Mouse (Mus musculus) kidney, adult 2 months (tissue): ENCODE results near the gene Kcnh1. TPM values are rescaled to one million over a fixed set of nuclear protein-coding genes. Genes with fewer than 3 reads are reported as not detected.

Experiments used
- DNase-seq: peaks from one replicate; pipeline ENCODE4 v3.0.0; 2021
- H3K27ac ChIP-seq: fragments of 200-500 bp; 2 replicates; pipeline ENCODE4 v1.5.1; 2012; ENCODE audit warnings: low read depth, low read length, control low read depth, inconsistent platforms; ENCODE audit not compliant: insufficient read depth
- H3K27me3 ChIP-seq: fragments of 200-500 bp; replicated peaks from 2 replicates; pipeline ENCODE4 v1.6.1; 2012; ENCODE audit warnings: mild to moderate bottlenecking, moderate library complexity, low read length, inconsistent platforms; ENCODE audit not compliant: control insufficient read depth, insufficient read depth
- H3K36me3 ChIP-seq: fragments of 200-500 bp; 2 replicates; pipeline ENCODE4 v1.6.1; 2012; ENCODE audit warnings: mild to moderate bottlenecking, moderate library complexity, low read length, inconsistent platforms; ENCODE audit not compliant: control insufficient read depth, insufficient read depth
- H3K4me1 ChIP-seq: fragments of 200-500 bp; 2 replicates; pipeline ENCODE4 v1.6.1; 2011; ENCODE audit warnings: low read length; ENCODE audit not compliant: control insufficient read depth, insufficient read depth
- H3K4me3 ChIP-seq: fragments of 200-500 bp; 2 replicates; pipeline ENCODE4 v1.5.1; 2011; ENCODE audit warnings: mild to moderate bottlenecking, low read depth, low read length, control low read depth; ENCODE audit not compliant: insufficient read depth
- CTCF ChIP-seq: fragments of 200-500 bp; conservative IDR thresholded peaks from 2 replicates; pipeline ENCODE4 v1.5.1; 2011; ENCODE audit warnings: low read depth, mild to moderate bottlenecking, control low read depth, low read length, moderate library complexity, mixed read lengths; ENCODE audit not compliant: insufficient read depth, insufficient read length
- POLR2A ChIP-seq: fragments of 200-500 bp; IDR thresholded peaks from one replicate; pipeline ENCODE4 v1.6.1; 2011; ENCODE audit warnings: low read depth, low read length, control low read depth
- WGBS: fragments of 180-500 bp; shearing (Covaris S2); methylation state at CpG from one replicate; pipeline ENCODE4 v1.1.7; 2018; 5-methylcytosine and 5-hydroxymethylcytosine counted together
- polyA plus RNA-seq: library from polyadenylated mRNA; depleted of rRNA; stranded (reverse); fragments of >200 nt; gene quantifications from 2 replicates; pipeline ENCODE4 v1.2.3, GENCODE M21; 2012

The Kcnh1 gene
- polyA plus RNA-seq, 1 experiment: 0.52 TPM

GRCm38 (mm10) chr1:192343996-192344395 lies 153.4 kb downstream of the Kcnh1 start:
- no peak overlapping the region for H3K4me3 ChIP-seq
- no peaks in the 10 kb centered on the region for H3K4me1 ChIP-seq
- H3K27me3 ChIP-seq: no peaks in the 10 kb centered on the region
- no peaks in the 10 kb centered on the region for H3K36me3 ChIP-seq
- 98% methylated on average over 4 of the region's 4 CpGs for WGBS
- TF ChIP-seq CTCF (no peak), POLR2A (no peak)
- DNase-seq: no peak
- no peak overlapping the region for H3K27ac ChIP-seq

- Histone ChIP-seq H3K4me1 (no peaks in the 10 kb centered on the region), H3K4me3 (no peak overlapping the region), H3K27me3 (no peaks in the 10 kb centered on the region), H3K27ac (no peak overlapping the region), H3K36me3 (no peaks in the 10 kb centered on the region)
- TF ChIP-seq POLR2A (no peak), CTCF (no peak)
- WGBS: 25% methylated on average over 5 of the region's 5 CpGs
- peak; percentile 36 for DNase-seq
Measured at GRCm38 (mm10) chr1:192347327-192347726, 156.8 kb downstream of the Kcnh1 start.

- Histone ChIP-seq H3K36me3 (no peaks in the 10 kb centered on the region), H3K4me3 (no peak overlapping the region), H3K27ac (no peak overlapping the region), H3K4me1 (no peaks in the 10 kb centered on the region), H3K27me3 (no peaks in the 10 kb centered on the region)
- no peak for DNase-seq
- WGBS: 91% methylated on average over 3 of the region's 3 CpGs
- no peak for TF ChIP-seq POLR2A
- TF ChIP-seq CTCF: no peak
Measured at GRCm38 (mm10) chr1:192356231-192356630, 165.7 kb downstream of the Kcnh1 start.

GRCm38 (mm10) chr1:192359212-192359611 lies 168.6 kb downstream of the Kcnh1 start:
- TF ChIP-seq POLR2A: no peak
- TF ChIP-seq CTCF: no peak
- no peak overlapping the region for H3K27ac ChIP-seq
- no peaks in the 10 kb centered on the region for H3K4me1 ChIP-seq
- no peaks in the 10 kb centered on the region for H3K27me3 ChIP-seq
- H3K4me3 ChIP-seq: no peak overlapping the region
- H3K36me3 ChIP-seq: no peaks in the 10 kb centered on the region
- no peak for DNase-seq
- 93% methylated on average over 2 of the region's 2 CpGs for WGBS

GRCm38 (mm10) chr1:192368336-192368735 lies 177.8 kb downstream of the Kcnh1 start:
- H3K4me1 ChIP-seq: no peaks in the 10 kb centered on the region
- H3K27me3 ChIP-seq: no peaks in the 10 kb centered on the region
- no peak for TF ChIP-seq POLR2A
- TF ChIP-seq CTCF: no peak
- no peaks in the 10 kb centered on the region for H3K36me3 ChIP-seq
- H3K4me3 ChIP-seq: no peak overlapping the region
- 67% methylated on average over 5 of the region's 5 CpGs for WGBS
- H3K27ac ChIP-seq: no peak overlapping the region
- no peak for DNase-seq

- no peak overlapping the region for H3K4me3 ChIP-seq
- no peaks in the 10 kb centered on the region for H3K4me1 ChIP-seq
- TF ChIP-seq POLR2A (no peak), CTCF (no peak)
- 46% methylated on average over 4 of the region's 4 CpGs for WGBS
- H3K36me3 ChIP-seq: no peaks in the 10 kb centered on the region
- DNase-seq: no peak
- no peak overlapping the region for H3K27ac ChIP-seq
- H3K27me3 ChIP-seq: no peaks in the 10 kb centered on the region
Measured at GRCm38 (mm10) chr1:192371943-192372614, 181.5 kb downstream of the Kcnh1 start.

- WGBS: 68% methylated on average over 4 of the region's 4 CpGs
- TF ChIP-seq POLR2A: no peak
- TF ChIP-seq CTCF: no peak
- Histone ChIP-seq H3K27me3 (no peaks in the 10 kb centered on the region), H3K27ac (0 out of 2 replicates have a peak overlapping the region, but pooled peaks have one; percentile 35), H3K4me1 (peaks cover 4% of the 10 kb centered on the region; the same call in 1 of the 2 replicates), H3K36me3 (no peaks in the 10 kb centered on the region), H3K4me3 (no peak overlapping the region)
- DNase-seq: peak; percentile 55
Measured at GRCm38 (mm10) chr1:192378546-192379075, 188.0 kb downstream of the Kcnh1 start.

- DNase-seq: no peak
- Histone ChIP-seq H3K27ac (no peak overlapping the region), H3K4me3 (no peak overlapping the region), H3K27me3 (no peaks in the 10 kb centered on the region), H3K36me3 (no peaks in the 10 kb centered on the region), H3K4me1 (peaks cover 4% of the 10 kb centered on the region; the same call in 1 of the 2 replicates)
- TF ChIP-seq CTCF (no peak), POLR2A (no peak)
- 41% methylated on average over 5 of the region's 5 CpGs for WGBS
Measured at GRCm38 (mm10) chr1:192380596-192381041, 190.0 kb downstream of the Kcnh1 start.
